Mouse (Mus musculus) adrenal gland, postnatal 25 days (tissue): ENCODE data around the gene Tbc1d2. TPM values are rescaled to one million over a fixed set of nuclear protein-coding genes. Genes with fewer than 3 reads are reported as not detected.

Experiments used
- DNase-seq: peaks from one replicate; pipeline ENCODE4 v3.0.0; 2021; ENCODE audit warnings: mixed read lengths
- long read RNA-seq: library from polyadenylated mRNA; stranded (forward); transcript quantifications from one replicate; pipeline ENCODE4 v2.0.0, GENCODE M21; 2021
- total RNA-seq: library from RNA; stranded (reverse); gene quantifications from 2 replicates; pipeline ENCODE4 v1.2.3, GENCODE M21; 2021

Gene Tbc1d2
- total RNA-seq: 2.1 and 2.9 TPM in 2 replicates
- long read RNA-seq, full-length matches to known transcripts: 3 of 7 reads
- long read RNA-seq, partial matches to known transcripts: 3 of 7 reads
- long read RNA-seq, other reads (novel, unspliced or antisense): 1 of 7 reads

DNA sequence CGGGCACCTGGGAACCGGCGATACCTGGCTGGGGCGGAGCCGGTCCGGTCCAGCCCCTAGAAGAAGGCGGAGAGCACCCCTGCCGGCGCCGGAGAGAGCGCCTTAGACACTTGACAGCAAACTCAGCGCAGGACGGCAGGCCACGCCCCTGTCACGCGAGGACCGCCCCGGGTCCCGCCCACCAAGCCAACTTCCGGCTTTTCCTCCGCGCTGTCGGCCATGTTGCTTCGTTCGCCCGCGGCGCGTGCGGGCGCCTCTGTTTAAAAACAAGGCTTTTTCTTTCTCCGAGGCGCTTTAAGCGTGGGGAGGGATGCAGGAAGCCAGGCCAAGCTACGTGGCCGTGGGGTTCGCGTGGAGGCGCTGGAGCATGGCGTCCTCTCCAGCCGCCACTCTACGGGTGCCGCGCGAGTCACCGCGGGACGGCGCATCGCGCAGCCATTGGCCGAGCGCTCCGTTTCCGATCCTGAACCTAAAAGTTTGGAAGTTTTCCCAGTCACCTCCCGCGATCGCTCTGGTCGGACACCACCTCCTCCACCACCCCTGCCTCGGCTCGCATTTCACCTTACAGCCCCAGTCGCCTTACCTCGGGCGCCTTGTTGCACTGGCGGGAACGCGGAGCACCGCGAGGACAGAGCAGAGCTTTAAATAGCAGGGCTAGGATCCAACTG lies at the start of gene Tbc1d2:
Gene Tbc1d2, minus strand, starts transcription at position 124 of the 668 bp plus-strand sequence.
- peak; percentile 94 for DNase-seq

DNA sequence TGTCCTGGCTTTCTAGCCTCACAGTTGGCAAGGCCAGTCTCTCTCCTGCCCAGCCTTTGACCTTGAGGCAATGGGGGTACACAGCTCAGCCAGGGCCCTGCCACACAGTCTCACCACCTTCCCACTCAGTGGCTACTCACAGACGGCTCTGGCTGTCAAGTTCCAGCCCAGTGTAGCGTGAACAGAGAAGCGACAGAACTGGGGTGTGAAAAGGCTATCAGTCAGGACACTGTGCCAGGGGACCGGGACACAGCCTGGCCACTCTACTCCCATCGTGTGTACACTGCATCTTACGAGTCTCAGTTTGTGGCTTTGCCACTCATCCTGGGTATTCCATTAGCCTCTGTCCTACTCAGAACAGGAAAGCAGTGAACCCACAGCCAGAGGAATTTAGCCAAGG lies 46.5 kb upstream of the Tbc1d2 start:
- no peak for DNase-seq

DNA sequence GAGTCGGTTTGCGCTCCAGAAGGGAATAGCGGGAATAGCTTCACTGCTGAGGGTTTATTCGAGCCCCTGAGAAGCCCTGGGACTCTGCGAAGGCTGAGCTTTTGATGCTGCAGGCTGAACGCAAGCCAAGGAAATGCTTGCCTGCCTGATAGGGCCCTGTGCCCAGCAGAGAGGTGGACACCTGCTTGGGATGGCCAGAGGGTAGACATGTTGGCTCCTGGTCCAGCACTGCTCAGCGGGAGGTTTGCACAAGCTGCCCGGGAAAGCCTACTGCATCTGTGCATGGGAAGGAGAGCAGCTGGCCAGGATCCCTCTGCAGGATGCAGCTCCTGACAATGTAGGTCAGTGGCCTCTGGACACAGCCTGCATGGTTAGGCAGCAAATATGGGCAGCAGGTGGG lies 40.6 kb upstream of the Tbc1d2 start:
- no peak for DNase-seq

DNA sequence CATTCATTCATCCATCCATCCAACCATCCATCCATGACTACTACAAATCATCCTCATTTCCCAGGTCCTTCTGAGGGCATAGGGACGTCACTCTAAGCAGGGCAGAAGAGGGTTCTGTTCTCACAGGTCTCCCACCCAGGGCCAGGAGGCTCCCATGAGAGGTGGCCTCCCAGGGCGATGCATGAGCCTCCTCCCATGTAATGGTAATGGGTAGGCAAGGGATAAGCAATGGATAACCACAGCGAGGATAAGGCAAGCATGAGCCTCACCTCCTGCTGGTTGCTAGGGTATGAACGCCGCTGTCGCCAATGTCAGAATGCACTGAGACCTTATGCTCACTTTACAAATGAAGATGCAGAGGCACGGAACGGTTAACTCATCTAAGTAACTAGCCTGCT lies 40.0 kb upstream of the Tbc1d2 start:
- no peak for DNase-seq

DNA sequence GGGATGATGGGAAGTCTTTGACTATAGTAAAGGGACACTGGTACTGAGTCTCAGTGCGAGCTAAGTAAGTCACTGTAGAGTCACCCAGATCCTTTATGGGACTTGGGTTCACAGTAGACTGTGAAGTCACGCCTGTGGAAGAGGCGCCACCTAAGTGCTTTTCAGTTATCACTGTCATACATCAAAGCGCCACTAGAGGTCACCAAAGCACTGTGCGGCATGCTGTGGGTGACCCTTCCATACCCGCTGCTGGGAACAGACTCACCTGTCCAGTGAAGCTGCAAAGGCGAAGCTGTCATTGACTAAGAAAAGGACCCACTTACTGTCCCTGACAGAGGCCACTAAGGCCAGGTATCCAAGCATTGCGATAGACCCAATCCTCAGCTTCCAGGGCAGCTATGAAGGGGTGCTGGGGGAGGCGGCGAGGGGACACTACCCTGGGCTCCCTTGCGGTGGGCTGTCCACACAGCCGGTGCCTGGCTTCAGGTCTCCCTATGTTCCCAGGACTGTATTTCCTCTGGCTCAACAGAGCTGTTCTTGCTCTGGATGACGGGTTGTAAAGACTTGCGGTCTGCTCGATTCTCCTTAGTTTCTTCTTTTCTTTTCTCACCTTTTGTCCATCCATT lies 39.5 kb upstream of the Tbc1d2 start:
- peak; percentile 65 for DNase-seq

DNA sequence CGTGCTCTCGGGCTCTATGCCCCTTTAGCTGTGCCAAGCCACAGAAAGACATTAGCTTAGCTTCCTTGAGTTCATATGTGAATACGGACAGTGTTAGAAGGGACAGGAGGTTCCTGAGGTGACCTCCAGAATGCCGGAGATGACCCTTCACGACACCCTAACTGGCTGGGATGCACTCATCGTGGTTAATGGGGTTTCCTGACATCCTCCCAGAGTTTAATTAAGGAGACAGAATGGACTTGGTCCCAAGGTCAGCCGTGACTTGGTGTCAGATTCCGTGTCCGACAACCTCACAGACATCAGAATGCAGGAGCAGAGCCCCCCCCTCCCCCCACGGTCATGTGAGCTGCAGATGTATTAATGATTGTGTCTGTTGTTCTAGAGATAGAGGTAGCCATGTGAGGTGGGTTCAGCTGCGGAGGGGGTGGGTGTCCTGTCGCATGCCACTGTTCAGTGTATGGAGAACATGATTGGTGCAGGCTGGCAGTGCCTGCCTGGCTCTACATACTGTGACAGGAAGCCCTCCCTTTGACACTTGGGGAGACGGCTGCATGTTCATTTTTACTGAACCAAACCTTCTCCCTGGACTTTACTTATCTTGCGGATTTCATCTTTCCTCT lies 38.3 kb upstream of the Tbc1d2 start:
- DNase-seq: no peak

DNA sequence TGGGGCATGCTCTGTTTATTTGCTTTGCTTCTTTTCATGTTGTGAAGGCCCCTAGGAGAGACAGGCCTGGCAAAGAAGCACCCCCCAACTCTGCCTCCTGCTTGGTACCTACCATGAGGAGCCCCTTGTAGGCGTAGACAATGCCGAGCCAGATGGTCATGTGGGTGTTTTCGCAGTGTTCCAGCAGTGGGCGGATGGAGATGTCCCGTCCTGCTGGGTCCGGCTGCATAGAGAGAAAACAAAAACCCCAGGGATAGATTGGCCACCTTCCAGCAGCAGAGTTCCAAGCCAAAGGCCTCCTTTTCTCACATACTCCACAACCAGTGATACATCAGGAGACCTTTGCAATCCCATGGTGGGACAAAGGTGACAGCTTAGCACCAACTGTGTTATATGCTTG lies 34.2 kb upstream of the Tbc1d2 start:
- no peak for DNase-seq

DNA sequence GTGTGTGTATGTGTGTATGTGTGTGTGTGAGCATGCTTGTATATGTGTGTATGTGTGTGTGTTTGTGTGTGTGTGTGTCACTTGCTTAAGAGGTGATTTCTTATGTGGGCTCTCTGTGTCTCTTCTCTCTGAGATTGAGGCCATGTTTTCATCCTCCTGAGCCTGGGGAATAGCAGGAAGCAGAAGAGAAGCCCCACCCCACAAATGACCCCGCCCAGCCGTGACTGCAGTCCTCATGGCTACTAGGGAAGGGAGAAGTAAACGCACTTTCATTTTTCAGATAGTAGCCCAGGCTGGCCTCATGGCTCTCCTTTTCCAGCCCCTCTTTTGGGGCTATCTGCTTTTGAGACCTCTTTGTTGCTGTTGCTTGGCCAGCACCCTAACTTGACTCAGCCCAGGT lies 26.6 kb upstream of the Tbc1d2 start:
- DNase-seq: no peak

DNA sequence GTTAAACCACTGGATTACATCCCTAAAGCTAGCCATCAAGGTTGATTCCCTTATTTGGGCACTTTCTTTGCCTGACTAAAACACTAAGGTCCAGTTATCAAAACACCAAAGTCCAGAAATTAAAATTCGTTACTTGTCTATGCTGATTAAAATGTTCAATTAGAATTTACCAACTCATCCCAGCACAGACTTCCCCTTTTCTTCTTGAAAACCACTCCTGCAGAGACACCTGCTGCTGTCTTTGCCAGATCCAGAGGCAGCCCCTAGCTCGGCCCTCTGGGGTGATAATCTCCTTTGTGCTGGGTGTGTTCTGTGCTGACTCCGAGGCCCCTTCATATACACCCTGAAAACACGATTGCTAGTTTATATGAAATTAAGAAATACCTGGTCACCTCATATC lies 26.0 kb upstream of the Tbc1d2 start:
- no peak for DNase-seq

DNA sequence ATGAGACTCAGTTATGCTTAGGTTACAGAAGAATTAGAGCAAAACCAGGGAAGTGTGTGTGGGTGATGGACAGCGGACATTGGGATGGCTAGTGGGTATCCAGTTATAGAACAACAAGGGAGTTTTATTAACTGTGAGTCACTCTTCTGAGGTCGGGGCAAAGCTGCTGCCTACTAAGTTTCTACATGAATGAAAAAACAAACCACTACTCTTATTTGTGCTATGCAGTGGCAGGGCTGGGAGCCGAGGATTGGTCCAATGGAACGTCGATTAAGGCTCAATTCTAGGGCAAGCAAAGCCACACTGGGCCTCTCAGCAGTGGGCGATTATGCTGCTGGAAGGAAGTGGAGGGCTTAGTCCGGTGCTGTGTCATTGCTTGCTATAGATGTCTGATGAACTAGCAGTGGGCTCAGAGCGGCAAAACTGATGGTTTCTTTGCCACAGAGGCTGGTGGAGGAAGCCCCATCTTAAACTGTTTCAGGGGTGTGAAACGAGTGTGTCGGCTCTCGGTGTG lies 25.3 kb upstream of the Tbc1d2 start:
- no peak for DNase-seq

DNA sequence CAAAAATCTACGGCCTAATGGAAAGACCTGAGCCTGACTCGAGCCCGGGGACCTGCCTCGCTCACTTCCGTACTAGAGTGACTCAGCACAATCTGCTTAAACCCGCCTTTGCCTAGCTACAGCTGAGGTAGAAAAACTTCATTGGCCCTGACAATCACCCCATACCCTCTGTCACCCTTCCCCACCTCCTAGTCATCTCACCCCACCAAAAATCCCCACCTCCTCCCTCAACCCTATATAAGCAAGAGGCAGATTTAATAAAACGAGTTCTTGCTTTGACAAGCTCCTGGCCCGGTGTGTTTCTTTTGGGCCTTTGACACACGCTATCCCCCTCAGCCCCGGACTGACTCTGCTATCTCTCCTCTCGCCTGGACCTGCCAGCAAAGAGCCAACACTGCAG lies 18.6 kb upstream of the Tbc1d2 start:
- no peak for DNase-seq

DNA sequence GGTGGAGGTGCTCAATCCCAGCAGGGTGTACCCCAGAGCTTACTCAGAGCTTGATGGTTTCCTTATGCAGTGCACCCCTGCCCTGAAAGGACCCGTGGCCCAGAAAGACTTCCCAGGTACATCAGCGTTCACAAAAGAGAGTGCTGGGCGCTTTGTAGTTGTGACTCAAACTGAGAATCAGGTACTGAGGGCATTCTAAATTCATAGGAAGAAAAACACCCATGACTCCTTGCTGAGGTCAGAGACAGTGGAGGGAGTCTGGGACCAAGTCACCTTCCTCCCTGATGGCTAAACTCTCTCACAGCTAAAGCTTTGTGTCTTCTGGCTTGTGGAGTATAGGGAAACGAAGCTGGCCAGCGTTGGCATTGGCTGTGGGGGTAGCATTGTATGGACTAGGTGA lies 16.4 kb upstream of the Tbc1d2 start:
- no peak for DNase-seq

DNA sequence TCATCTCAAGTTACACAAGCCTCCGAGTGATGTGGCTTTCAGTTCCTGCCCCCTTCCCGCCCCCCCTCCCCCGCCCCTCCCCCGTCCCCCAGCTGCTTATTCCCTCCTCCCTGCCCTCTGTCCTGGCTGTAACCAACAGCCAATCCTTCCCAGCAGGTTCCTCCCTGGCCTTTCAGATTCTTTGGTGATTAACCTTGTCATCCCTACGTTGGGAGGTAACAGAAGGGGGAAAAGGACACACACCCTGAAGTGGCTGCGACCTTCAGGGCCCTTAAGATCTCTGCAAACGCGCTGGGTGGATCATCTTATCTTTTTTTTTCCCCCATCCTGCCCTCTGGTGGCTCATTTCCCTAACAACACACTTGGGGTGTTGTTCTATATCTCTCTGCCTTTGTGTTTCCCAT lies 15.4 kb upstream of the Tbc1d2 start:
- no peak for DNase-seq

DNA sequence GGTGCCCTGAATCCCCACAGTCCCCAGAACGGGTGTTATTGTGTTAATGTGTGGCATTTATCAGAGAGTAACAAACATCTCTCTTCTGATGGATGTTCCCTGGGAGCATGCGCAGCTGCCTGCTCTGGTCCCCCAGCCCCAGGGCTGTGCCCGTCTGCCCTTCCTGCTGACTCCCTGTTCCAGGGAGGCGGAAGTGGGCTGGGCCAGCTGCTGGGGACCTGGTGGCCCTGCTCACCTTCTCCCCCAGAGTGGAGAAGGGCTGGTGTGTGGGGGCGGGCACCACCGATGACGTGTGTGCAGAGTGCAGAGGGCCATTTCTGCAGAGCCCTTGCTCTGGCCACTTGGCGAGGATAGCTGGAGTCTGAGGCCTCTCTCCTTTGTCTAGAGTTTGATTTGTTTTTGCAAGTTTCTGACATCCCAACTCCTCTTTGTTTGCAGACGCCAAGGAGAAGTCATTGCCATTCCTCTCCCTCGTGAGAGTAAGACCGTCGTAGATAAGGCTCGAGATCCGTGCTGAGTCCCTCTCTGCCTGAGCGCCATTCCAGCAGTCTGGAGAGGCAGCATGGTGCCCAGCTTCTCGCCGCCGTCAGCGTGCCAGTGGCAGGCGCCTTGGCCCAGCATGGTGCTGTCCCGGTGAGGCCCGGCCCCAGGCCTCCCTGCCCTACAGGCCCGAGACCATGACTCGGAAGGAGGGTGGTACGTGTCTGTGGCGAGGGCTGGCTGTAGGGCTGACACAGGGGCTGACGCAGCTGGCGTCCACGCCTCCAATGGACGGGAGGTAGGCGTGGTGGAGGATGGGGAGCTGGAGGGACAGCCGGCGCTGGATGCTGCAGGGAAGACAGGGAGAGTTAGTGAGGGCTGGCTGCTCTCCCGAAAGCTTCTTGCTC lies 14.4 kb upstream of the Tbc1d2 start:
- DNase-seq: peak; percentile 80

DNA sequence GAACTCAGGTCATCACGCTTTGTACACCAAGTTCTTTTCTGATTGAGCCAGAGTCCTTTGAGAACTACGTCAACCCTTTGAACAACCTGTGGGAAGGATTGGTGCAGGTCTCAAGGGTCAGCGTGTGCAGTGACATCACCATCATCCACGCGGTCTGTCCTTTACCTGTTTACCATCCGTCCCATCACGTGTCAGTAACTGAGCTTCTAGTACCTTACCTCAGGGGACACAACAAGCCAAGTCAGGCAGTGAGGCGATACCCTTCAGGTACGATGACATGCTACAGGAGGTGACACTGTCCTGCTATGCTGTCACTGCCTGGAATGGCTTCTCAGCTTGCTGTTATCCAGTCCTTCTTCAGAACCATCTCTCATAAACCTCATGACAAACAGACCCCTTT lies 11.4 kb upstream of the Tbc1d2 start:
- no peak for DNase-seq

DNA sequence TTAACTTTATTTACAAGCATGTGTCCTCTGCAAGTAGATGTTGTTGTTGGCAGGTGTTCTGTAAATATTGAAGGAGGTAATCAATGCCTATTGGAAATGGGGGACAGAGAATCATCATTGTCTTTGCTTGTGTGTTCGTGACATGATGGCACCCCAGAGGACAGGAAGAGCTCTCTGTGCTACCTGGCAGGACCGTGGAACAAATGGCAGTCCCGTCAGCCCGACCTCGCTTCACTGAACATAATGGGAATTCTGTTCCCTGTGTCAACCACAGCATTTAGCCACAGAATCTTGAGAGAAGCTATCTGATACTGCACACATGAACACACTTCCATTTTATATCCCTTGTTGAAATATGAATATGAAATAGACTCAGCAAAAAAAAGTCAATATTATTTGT lies 8.9 kb upstream of the Tbc1d2 start:
- no peak for DNase-seq

DNA sequence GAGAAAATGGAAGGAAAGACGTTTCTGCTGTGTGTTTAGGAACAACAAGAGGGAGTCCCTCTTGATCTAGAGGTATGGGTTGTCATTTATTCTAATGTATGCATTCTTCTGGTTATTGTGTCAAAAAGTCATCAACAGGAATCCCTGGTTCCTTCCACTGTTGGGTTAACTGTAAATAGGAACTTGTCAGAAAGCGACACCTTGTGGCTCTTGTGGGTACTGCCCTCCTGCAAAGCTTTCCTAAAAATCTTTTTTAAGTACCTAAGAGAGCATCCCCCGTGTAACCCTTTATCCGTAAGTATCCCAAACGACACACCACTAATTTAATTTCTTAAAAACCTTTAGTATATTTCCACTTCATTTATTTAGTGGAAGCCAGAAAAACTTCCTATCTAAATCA lies 7.1 kb upstream of the Tbc1d2 start:
- peak; percentile 74 for DNase-seq

DNA sequence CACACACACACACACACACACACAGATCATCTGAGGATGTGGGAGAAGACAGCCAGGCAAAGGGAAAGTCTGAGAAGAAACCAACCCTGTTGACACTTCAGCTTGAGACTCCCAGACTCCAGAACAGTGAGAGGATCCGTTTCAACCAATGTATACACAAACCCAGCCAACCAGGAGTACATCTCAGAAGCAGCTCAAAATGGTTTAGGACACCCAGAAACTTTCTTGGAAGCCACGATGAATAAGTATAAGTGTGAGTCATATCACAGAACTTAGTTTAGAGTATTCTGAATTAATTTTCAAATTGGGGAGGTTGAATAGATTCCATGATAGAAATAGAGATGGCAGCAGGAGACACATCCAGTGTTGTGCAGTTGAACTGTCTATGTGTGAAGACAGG lies 5.9 kb upstream of the Tbc1d2 start:
- no peak for DNase-seq

DNA sequence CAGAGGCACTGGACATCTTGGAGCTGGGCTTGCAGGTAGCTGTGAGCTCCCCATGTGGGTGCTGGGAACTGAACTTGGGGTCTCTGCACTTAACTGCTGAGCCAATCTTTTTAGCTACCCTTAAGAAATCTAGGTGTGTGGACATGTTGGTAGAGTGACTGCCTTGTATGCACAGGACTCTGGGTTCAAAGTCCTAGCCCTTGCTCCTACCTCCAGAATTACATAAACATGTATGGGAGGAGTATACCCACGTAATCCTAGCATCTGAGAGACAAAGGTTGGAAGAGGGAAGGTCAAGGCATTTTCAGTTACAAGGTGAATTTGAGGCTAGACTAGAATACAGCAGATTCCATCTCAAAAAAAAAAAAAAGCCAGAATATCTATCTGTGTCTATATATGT lies 5.3 kb upstream of the Tbc1d2 start:
- no peak for DNase-seq

DNA sequence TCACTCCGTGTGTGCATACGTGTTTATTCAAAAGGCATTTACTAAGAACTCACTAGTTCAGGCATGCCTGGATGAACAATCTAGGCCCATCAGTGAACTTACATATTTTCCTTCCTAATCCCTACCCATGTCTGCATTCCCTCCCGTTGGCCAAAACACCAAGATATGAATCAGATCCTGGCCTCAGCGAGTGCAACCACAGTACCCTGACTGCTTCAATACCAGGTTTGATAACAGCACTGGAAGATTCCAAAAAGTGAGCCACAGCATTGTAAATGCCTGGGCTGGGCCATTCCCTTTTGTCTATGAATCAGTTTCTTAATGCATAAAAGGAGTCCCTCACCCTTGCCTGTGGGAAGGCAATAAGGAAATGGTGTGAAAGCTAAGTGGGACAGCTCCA lies 848 bp downstream of the Tbc1d2 start:
- DNase-seq: no peak

DNA sequence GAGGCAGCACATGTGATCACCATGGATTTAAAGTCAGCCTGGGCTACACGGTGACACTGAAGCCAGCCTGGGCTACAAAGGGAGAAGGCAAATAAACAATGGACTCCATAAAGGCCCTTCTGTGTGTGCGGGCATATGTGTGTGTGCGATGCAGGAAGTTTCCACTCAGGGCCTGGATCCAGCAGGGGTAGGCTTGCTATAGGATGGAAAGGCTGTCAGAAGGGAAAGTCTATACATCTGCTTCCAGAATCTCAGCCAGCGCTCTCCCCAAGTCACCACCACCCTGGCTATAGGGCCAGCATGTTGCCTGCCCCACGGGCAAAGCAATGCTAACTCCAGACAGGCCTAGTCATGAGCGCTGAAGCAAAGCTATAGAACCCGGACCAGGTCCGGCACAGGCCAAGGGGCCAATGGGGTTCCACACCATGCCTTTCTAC lies 6.3 kb downstream of the Tbc1d2 start:
- DNase-seq: no peak

DNA sequence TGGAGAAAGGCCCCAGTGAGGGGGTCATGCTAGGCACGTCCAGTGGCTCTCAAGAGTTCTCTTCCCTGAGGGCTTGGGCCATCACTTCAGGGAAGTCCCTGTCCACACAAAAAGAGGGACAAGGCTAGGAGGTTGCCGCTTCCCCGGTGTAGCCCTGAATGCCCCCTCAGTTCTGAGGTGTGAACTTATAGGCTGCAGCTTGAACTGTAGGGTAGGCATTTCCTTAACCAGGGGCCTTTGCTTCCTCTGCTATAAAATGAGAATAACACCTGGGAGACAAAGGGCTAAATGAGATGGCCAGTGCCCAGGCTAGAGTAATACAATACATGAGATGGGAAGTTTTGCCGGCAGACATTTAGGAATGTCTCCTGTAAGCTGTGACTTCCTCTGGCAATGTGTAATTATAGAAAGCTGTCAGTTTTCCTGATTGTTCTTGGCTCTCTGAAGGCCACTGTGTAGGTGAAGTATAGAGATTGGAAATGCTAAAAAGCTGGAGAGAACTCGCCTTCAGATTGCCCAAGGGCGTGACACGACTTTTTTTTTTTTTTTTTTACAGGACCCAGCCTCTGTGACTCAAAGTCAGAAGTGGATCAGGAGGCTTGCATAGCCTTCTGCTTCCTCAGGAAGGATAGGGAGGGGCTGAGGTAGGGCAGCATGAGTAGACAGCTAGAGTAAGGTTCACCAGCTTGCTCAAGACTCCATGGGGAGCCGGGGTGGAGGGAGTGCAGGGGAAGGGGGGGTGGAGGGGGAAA lies 6.9 kb downstream of the Tbc1d2 start:
- no peak for DNase-seq
